ENCODE assay signal across 13 mouse cellular contexts in the genomic region with DNA sequence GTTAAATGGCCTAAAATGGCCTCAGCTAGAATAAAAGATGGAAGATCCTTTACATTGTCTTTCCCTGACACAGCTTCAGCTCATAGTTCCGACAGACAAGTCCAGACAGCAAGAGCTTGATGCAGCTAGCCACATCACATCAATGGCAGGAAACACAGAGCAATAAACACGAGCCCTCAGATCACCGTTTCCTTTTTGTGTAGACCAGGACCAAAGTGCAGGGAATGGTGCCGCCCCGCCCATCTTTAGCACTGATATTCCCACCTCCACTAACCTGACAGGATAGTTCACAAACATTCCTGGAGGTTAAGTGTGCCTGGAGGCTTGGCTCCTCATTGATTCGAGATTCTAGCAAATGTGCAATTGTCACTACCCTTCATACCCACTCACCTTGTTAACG.
"Had no signal": no experiment of that assay in that cellular context is flagged by ENCODE, and none has a peak within 500 bp of the region (broad histone marks: within the 10 kb centered on the region; RNA-seq: fewer than 3 reads in every experiment).

No protein-coding gene starts in this region.

- H3K27me3 ChIP-seq: limb, embryonic 13.5 days; lung, embryonic 15.5 days; midbrain, embryonic 12.5 days; neural tube, embryonic 15.5 days had no signal

- H3K4me2 ChIP-seq: limb, embryonic 13.5 days; liver, embryonic 11.5 days; lung, embryonic 15.5 days; midbrain, embryonic 12.5 days; neural tube, embryonic 15.5 days had no signal

- H3K4me1 ChIP-seq: limb, embryonic 13.5 days; lung, embryonic 15.5 days; midbrain, embryonic 12.5 days; neural tube, embryonic 15.5 days had no signal

- H3K4me3 ChIP-seq: layer of hippocampus, adult 2 months; limb, embryonic 13.5 days; lung, embryonic 15.5 days; midbrain, embryonic 12.5 days; neural tube, embryonic 15.5 days had no signal

- H3K9ac ChIP-seq: limb, embryonic 13.5 days; lung, embryonic 15.5 days; midbrain, embryonic 12.5 days; neural tube, embryonic 15.5 days had no signal

- H3K27ac ChIP-seq: layer of hippocampus, adult 2 months; limb, embryonic 13.5 days; lung, embryonic 15.5 days; midbrain, embryonic 12.5 days; neural tube, embryonic 15.5 days had no signal

- H3K9me3 ChIP-seq: limb, embryonic 13.5 days; lung, embryonic 15.5 days; midbrain, embryonic 12.5 days; neural tube, embryonic 15.5 days had no signal

- DNase-seq: kidney, adult 2 months; kidney, postnatal 36 days; left cerebral cortex, postnatal 4 days; lung, postnatal 14 days; right cerebral cortex, adult 18-20 months; right cerebral cortex, postnatal 25 days; thymus, postnatal 36 days had no signal

- H3K36me3 ChIP-seq: limb, embryonic 13.5 days; lung, embryonic 15.5 days; midbrain, embryonic 12.5 days; neural tube, embryonic 15.5 days had no signal
